Mouse (Mus musculus) ES-E14 (cell line): ENCODE results near the gene Olfr183.
"Not testable (repeated sequence)": the region's sequence is repeated elsewhere in the genome, so short reads cannot be mapped to it uniquely, and the experiment has no call there.

Experiments used
- CHD2 ChIP-seq: IDR thresholded peaks from 2 replicates; pipeline ENCODE4 v1.6.1; 2014; ENCODE audit warnings: mild to moderate bottlenecking, low read depth, low read length, inconsistent platforms
- HCFC1 ChIP-seq: IDR thresholded peaks from 2 replicates; pipeline ENCODE4 v1.6.1; 2012; ENCODE audit warnings: low read length, inconsistent platforms, borderline replicate concordance; ENCODE audit not compliant: insufficient read depth
- MAFK ChIP-seq: IDR thresholded peaks from 2 replicates; pipeline ENCODE4 v1.6.1; 2014; ENCODE audit warnings: mild to moderate bottlenecking, low read depth, low read length, inconsistent platforms; ENCODE audit not compliant: insufficient read depth
- ZC3H11A ChIP-seq: IDR thresholded peaks from 2 replicates; pipeline ENCODE4 v1.6.1; 2012; ENCODE audit warnings: low read depth, mild to moderate bottlenecking, inconsistent platforms, low read length, borderline replicate concordance
- ZNF384 ChIP-seq: IDR thresholded peaks from 2 replicates; pipeline ENCODE4 v1.6.1; 2012; ENCODE audit warnings: low read depth, low read length, inconsistent platforms

GRCm38 (mm10) chr16:59049286-59049685, 54.1 kb downstream of the Olfr183 start:
- not testable (repeated sequence) for TF ChIP-seq HCFC1, MAFK, ZC3H11A, ZNF384, CHD2
